Mouse (Mus musculus) lung, adult 18-20 months (tissue): ENCODE results near the gene Hoxa7.

ENCODE experiments used
- DNase-seq, 2 experiments: peaks; one replicate each; pipeline ENCODE4 v3.0.0; 2022; ENCODE audit warnings: mixed read lengths in 2 of 2

Gene Hoxa7

GRCm38 (mm10) chr6:52208868-52209684, 12.6 kb downstream of the Hoxa7 start:
- peak in 1 of 2 experiments; percentile 8 for DNase-seq

DNA sequence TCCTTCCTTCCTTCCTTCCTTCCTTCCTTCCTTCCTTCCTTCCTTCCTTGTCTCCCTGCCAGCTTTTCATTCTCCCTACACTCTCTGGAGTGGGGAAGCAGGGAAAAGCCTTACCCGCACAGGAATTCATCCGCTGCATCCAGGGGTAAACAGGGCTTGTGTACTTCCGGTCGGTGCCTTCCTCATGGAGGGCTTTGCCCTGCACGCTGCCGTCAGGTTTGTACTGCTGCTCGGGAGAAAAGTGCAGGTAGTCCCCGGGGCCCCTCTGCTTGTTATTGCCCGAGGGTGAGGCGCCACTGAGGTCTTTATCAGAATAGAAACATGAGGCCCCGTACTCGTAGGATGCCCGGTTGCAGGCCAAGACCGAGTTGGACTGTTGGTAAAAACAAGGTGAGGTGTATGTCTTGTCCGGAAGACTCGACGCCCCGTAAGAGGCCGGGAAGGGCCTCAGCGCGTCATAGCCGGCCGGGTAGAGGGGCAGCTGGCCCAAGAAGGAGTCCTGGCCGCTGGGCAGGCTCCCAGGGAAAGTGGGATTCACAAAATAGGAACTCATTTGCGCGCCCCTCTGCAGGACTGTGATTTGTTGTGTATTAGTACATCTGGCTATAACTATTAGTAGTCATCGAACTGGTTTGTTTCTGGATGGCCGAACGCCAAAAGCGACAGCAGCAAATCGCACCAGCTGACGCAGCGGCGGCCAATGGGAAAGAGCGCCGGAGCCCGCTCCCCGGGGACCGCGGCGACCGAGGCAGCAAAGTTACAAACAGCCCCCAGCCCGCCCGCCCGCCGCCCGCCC, 13.4 kb downstream of the Hoxa7 start, which contains the start of gene Hoxa6:
Gene Hoxa6, minus strand, starts transcription at position 651 of the 796 bp plus-strand sequence.
- peak in 1 of 2 experiments; percentile 41 for DNase-seq

DNA sequence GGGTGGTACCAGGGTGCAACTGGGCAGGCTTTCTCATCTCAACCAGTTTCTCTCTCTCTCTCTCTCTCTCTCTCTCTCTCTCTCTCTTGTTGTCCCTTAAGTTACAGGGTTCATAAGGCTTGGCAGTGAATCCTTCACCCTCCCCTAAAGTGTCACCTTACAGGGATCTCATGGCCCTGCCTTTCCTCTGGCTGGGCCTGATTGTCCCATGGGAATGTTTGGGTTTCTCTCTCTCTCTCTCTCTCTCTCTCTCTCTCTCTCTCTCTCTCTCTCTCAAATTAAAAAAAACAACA, 14.0 kb downstream of the Hoxa7 start:
- no peak for DNase-seq

DNA sequence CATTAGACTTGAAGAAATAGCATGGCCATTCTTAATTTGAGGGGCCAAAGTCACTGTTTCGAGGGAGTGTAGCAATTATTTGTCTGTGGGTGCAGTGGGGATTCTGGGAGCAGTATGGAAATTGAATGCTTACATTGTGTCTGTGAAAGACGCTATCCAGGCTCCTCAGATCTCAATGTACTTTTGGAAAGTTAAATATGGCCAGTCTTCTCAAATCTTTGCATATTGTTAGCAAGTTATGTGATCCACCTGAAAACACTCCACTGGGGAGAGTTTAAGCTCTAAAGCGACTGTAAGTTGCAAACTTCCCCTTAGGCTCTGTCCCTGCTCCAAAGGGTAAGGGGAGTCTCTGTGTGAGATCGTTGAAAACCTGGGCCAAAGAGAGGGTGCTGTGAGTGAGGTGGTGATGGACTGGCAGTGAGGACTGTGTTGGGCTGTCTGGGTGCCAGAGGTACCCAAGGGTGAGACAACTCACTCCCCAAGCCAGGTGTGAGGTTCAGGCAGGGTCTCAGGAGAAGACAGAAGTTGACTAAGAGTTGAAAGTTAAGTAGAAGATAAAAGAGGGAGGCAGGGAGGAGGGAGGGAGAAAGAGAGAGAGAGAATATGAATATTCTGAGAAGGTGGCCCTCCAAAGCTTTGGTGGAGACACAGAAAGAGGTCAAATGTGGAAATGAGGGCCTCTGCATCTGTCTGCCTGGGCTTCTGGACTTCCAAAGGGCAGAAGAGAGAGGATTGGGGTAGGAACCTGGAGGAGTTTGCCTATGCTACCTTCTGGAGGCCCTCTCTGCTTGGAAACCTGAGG, 14.6 kb downstream of the Hoxa7 start:
- DNase-seq: peak in 1 of 2 experiments; percentile 3

GRCm38 (mm10) chr6:52205638-52206621, 15.7 kb downstream of the Hoxa7 start:
- DNase-seq: peak in 1 of 2 experiments; percentile 4

- peak in 1 of 2 experiments; percentile 2 for DNase-seq
Observed at GRCm38 (mm10) chr6:52205221-52205620, 16.4 kb downstream of the Hoxa7 start.

GRCm38 (mm10) chr6:52204050-52204752, 17.5 kb downstream of the Hoxa7 start, which contains the start of gene Hoxa5:
Hoxa5 (minus strand) TSS chr6:52204587.
- DNase-seq: peak; percentile 81 to 88

- peak in 1 of 2 experiments; percentile 27 for DNase-seq
Observed at GRCm38 (mm10) chr6:52203371-52204049, 18.1 kb downstream of the Hoxa7 start.

DNA sequence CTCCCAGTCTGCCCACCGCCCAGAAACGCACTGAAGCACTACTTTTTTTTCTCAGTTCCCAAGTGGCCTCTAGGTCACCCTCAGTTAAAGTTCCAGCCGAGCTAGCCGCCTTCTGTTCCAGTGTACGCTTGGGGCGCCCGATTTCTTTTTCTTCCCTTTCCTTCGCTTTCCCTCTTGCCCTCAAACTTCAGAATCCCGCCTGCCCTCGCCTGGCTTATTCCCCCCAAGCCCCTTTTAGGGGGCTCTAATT, 18.6 kb downstream of the Hoxa7 start:
- no peak for DNase-seq

DNA sequence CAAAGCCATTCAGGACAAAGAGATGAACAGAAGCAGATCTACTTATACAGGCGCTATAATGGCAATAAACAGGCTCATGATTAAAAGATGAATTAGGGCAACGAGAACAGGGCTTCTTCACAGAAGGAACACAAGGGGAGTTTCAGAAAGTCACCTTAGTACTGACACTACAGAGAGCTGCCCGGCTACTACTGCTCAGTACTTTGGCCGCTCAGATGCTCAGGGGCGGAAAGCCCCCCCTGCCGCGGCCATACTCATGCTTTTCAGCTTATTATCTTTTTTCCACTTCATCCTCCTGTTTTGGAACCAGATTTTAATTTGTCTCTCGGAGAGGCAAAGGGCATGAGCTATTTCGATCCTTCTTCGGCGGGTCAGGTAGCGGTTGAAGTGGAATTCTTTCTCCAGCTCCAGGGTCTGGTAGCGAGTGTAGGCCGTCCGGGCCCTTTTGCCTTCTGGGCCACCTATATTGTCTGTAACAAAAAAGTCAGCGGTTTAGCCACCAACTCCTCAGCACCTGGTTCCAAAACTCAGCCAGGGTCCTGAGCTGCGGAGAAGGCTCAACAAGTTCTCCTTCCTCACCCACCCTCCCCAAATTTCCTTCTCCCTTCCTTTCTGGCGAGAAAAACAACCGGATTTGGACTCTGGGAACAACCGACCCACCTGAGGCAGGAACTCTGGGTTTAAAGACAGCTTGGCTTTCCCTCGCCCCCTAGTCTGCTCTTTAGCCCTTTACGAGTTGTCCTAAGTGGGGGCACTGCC, 19.1 kb downstream of the Hoxa7 start:
- peak in 1 of 2 experiments; percentile 4 for DNase-seq

- peak in 1 of 2 experiments; percentile 3 for DNase-seq
Observed at GRCm38 (mm10) chr6:52201269-52201668, 20.4 kb downstream of the Hoxa7 start.

DNA sequence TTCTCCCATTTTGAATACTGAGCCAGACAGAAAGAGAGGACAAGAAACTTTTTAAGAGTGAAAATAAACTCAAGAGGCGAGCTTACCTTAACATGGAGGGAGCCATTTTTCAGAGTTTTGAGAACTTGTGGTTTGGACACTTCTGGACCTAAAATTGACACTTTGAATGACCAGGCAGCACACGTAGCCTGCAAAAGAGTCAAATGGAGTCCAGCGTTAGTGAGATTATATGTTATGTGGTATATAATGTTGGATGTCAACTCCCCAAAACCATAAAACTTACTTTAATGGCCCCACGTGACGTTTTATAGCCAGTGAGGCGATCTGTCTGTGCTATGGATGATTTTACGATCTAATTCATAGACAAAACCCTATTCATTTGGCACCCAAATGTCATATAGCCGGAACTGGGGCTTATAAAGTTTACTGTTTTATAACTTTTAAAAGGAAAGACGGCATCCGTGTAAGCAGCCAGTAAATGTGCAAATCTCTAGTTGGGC, 20.9 kb downstream of the Hoxa7 start:
- no peak for DNase-seq

- DNase-seq: peak in 1 of 2 experiments; percentile 32
Observed at GRCm38 (mm10) chr6:52200073-52200750, 21.4 kb downstream of the Hoxa7 start.

GRCm38 (mm10) chr6:52197271-52197670, 24.4 kb downstream of the Hoxa7 start:
- peak; percentile 71 to 80 for DNase-seq

GRCm38 (mm10) chr6:52196811-52197210, 24.8 kb downstream of the Hoxa7 start:
- no peak for DNase-seq

- no peak for DNase-seq
Observed at GRCm38 (mm10) chr6:52194690-52195089, 27.0 kb downstream of the Hoxa7 start.

DNA sequence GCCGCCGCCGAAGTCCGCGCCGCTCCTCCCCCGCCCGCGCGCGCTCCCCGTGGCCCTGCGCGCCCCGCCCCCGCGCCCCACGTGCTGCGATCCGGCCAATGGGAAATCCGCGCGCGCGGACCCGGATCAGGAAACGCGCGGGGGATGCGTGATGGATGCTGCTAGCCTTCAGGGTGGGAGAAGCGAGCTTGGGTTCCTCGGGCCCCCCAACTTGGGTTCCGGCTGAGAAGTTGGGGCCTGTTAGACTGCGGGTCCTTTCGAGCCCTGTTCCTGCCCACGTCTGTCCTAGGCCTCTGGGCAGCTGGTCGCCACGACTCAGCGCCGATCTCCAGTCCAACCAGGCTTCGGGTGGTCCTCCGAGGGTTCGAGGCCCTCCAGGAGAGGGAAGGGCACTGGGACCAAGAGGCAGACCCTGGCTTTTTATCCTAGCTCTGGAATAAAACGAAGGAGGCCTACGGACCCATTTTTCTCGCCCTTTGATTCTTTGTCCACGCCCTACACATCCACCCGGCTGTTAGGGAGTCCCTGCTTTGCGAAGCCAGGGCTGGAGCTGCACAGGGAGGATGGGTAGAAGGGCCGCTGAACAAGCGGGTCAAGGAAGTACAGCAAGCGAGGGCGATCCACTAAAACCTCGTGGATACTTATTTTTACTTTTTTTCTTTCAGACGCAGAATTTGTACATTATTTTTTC, 29.6 kb downstream of the Hoxa7 start:
- peak; percentile 79 to 85 for DNase-seq
